Mouse (Mus musculus): ENCODE data around the gene Tdrd3. TPM values are rescaled to one million over a fixed set of nuclear protein-coding genes. Genes with fewer than 3 reads are reported as not detected.
A peak's percentile ranks its signal among the peaks of the same experiment; 100 is the strongest.

Tdrd3 gene
- 10 to 100 TPM; 25.4 to 29.4 TPM for total RNA-seq (2021)

DNA sequence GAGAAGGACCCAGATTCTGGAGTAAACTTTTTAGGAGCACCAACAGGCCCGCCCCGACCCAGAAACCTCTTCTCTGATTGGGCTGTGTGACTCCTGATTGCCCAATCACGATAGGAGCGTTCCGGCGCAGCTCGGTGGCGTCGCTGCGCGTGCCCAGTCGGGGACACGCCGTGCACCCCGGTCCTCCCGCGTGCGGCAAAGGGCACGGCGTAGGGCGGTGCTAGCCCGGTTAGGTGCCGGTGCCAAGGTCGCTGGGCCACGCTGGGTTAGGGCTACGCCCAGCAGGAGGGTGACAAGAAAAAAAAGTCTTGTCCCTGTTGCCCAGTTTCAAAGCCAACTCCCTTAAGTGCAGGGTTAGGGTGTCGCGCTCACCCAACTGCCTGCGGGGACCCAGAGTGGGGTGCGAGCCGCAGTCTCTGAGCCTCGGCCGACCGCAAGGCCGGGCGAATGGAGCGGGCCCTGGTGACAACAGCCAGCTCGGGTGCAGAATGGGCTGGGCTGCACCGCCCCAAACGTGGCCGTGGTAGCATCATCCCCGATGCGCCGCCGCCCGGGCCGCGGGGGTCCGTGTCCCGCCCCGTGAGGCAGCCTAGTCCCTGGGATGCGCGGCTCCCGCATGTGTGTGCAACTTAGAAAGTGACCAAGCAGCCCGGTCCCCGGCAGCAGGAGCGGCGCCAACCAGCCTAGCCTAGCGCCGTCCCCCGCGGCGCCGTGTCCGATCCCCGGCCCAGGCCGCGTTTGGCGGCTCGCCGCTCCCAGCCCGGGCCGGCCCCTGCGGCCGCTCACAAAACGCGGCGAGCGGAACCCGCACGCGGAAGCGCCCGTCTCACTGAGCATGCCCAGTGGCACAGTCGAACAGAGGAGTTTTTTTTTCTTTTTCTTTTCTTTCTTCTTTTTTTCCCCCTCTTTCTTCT is at the start of gene Tdrd3:
Gene Tdrd3, plus strand, starts transcription at position 832 of the 914 bp plus-strand sequence.
- DNase-seq: peak; percentile 93 to 95
- intact Hi-C loops (cut with DNase I): loop anchor here (2.0 to 5.0 kb wide), 2 partner anchors 37 to 274 kb away; partner anchors contain the start of gene Diaph3

DNA sequence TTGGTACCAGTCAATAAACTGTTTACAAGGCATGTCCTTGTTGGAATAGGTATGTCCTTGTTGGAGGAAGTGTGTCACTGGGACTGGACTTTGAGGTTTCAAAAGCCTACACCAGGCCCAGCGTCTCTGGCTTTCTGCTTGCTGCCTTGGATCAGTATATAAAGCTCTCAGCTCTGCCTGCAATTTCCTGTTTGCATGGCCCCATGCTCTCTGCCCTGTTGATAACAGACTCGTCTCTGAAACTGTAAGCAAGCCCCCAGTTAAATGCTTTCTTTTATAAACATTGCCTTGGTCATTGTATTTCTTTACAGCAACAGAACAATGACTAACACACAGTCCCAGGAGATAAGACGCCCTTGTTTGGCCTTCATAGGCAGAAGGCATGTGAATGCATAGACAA is 49.3 kb upstream of the Tdrd3 start:
- intact Hi-C loops (cut with DNase I): no loop called here
- DNase-seq: no peak

DNA sequence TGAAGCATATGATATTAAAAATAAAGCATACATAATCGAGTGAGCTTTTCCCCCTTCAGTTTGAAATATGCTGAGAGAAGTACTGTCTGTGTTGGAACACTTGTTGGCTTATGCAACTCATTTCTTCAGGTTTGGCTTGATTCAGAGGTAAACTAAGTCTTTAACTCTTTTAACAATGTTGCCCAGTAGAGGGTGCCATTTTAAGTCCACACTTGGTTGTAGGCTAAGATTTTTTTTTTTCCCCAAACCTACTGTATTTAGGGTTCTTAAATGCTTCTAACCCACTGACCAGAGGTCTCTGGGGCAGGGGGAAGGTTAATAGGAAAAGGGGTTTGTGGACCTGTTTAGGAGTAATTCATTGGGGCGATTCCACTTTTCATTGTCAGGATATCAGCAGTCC is 33.4 kb upstream of the Tdrd3 start:
- intact Hi-C loops (cut with DNase I): loop anchor here (1.0 kb wide), 1 partner anchor 69 kb away; no protein-coding TSS in a partner anchor
- no peak for DNase-seq

DNA sequence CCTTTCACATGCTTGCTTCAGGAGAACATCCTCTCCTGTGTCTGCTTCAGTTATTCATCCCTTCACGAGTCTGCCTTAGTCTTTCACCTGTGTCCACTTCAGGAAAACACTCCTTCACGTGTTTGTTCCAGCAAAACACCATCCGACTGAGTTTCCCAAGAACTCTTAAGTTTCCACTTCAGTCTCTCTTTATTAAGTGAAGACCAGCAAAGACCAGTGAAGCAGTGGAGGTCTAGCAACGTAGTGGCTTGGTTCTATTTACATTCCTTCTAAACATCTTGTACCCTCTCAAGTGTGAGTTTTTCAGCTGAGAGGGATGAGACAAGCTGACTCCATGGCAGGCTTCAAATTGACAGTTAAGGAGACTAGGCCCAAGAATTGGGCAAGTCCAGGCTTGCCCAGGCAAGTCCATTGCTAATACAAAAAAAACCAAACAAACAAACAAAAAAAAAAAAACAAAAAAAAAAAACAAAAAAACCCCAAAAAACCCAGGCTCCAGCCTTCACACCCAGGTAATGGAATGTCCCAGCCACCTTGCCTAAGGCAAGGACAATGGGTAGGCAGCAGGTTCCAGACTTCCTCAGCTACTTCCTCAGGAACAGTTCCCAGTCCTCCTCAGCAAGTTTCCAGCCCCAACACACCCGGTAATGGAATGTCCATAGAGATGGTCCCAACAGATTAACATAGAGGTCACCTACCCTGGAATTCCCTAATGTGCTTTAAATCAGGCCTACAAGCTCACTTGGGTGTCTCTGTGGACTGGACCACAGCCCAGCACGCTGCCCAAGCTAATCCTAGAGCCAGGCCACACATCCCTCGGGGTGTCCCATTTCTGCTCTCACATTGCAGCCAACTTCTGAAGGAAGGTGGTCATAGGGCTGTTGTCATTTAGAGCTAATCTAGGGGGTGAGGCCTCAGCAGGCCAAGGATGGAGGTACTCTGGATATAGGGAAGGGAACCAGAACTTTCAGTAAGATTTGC is 31.9 kb upstream of the Tdrd3 start:
- intact Hi-C loops (cut with DNase I): loop anchor here (1.0 kb wide), 1 partner anchor 10 kb away; no protein-coding TSS in a partner anchor
- no peak for DNase-seq

DNA sequence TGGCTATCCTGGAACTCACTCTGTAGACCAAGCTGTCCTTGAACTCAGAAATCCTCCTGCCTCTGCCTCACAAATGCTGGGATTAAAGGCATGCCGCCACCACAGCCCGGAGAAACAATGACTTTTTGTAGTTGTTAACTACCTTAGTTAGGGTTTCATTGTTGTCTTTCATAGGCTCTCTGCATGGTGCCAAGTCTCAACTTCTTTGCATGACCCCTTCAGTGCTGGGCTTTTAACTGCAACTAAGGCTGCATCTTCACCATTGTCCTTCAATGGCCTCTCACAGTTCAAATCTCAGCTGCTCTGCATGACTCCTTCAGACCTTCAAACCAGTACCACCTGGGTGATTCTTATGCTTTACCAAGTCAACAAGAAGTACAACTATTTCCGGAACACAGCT is 23.3 kb upstream of the Tdrd3 start:
- no peak for DNase-seq
- intact Hi-C loops (cut with DNase I): no loop called here

DNA sequence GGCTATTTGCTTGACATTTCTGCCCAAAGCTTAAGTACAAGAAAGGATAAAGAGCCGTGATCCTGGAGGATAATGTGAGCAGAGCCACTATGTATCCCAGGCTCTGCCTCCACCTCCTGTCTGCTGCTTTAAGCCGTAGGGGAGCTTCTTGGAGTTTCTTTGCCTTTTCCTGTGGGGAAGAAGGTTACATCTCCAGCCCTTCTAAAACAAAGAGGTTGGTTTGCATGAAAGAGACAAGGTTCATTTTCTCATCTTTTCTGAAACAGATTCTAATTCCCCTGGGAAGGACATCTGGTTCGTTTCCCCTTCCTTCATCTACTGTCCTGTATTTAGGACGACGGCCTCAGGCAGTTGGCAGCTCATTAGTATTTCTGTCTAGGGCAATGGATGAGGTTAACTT is 19.8 kb upstream of the Tdrd3 start:
- no peak for DNase-seq
- intact Hi-C loops (cut with DNase I): no loop called here

DNA sequence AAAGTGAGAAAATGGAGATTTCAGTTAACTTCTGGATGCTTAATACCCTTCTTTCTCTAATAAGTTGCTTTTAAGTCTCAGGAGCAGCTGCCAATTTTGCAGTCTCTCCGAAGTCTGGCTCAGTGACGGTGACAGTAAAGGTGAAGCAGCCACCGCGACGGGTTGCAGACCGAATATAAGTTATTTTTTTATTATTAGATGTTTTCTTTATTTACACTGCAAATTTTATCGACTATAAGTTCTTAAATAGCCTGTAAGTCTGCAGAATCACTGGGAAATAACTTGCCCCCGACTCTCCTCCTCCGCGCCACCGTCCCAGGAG is 992 bp upstream of the Tdrd3 start:
- no peak for DNase-seq
- intact Hi-C loops (cut with DNase I): loop anchor here (5.0 kb wide), 1 partner anchor 273 kb away; the partner anchor contains the start of gene Diaph3

DNA sequence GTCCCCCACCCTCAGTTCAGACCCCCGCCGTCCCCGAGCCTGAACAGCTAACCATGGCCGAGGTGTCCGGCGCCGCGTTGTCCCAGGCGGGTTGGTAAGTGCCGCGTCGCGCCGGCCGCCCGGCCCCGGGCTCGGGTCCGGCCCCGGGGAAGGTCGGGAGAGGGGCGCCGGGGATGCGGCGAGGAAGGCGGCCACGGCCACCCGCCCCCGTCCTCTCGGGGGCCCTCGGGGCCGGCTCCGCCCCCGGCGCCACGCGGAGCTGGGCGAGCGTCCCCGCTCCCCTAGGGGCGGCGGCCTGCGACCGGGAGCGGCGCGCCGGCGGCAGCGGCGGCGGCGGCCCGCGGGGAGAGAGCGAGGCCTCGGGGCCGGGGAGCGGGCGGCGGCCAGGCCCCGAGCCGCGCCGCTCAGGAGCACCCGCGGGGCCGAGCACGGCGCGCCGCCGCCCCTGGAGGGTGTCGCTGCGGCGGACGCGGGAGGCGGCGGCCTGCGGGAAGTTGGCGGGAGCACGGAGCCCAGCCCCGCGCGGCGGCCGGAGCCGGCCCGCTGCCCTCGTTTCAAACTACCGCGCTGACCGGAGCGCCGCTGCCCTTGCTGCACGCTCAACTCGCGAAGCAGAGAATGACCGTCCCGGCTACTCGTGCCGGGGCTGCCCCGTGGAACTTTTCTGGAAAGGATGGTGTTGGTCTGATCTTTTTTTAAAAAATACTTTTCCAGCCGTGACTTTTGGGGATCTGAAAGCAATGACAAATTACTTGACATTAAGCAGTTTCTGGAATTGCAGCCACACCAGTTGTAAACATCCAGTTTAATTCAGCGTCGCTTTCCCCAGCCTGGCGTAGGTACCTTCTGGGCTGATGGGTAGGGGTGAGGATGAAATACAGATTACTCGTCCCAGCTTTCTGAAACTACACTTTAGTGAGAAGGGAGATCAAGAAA is 584 bp downstream of the Tdrd3 start:
- peak; percentile 64 to 73 for DNase-seq
- intact Hi-C loops (cut with DNase I): loop anchor here (2.0 to 5.0 kb wide), 2 partner anchors 36 to 275 kb away; partner anchors contain the start of gene Diaph3

DNA sequence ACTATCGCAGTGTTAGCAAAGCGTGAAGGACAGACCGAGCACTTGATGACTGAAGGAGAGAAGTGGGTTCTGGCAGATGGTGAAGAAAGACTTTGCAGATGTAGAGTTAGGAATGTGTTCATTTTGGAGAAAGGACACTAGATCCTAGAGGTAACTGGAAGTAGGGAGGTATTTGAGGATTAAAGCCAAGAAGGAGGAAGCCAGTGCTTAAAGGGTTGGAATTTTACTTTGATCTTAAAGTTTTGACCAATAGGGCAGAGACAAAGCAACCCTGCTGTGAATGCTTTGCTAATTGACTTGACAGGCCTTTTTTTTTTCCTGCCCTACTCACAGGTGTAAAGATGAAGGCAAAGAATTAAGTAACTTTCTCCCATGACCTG is 1.2 kb downstream of the Tdrd3 start:
- intact Hi-C loops (cut with DNase I): loop anchor here (2.0 to 5.0 kb wide), 2 partner anchors 35 to 275 kb away; partner anchors contain the start of gene Diaph3
- DNase-seq: no peak

DNA sequence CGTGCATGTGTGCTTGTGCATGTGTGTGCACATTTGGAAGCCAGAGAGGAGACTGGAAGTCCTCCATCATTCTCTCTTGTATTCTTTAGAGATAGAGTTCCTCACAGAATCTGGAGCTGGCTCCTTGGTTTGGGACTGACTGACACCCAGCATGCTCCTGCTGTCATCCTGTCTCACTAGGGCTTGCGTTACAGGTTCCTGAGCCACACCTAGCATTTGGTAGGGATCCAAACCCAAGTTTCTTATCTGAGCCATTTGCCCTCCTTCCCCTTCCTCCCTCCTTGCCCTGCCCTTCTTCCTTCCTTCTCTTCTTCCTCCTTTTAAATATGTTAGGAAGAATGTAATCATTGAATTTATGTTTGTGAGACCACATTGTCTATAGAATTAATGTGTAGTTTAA is 3.3 kb downstream of the Tdrd3 start:
- intact Hi-C loops (cut with DNase I): loop anchor here (5.0 kb wide), 1 partner anchor 277 kb away; the partner anchor contains the start of gene Diaph3
- no peak for DNase-seq

DNA sequence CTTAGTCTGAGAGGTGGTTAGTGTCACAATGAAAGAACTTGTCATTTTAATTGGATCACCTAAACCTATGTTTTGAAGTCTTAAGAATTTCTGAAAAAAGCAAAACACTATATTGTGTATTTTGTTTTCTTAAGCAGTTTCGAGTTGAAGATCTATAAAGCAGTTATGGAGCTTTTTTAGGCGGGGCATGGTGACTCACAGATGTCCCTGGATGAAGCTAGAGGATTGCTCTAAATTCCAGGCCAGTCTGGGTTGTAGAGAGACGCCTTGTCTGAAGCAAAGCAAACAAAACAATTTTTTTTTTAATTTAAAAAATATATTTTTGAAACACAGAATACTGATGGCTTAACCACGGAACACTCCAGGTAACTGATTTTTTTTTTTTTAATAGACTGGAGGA is 4.1 kb downstream of the Tdrd3 start:
- intact Hi-C loops (cut with DNase I): no loop called here
- DNase-seq: no peak

DNA sequence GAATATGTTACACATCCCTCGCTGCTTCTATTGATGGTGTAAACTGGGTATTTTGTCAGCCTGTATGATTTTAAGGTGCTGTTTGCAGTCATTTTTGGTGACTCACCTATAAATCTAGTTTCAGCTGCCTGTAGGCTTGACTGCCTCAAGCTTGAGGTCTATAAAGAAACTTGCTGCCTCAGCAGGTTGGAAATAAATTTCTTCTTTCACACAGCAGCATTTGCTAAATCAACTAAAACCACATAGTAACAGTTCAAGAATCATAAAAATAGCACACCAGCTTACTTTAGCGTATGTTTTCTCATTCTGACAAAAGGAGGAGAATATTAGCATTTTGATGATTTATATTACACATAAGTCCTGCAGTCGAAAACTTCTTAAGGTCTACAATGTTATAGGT is 6.0 kb downstream of the Tdrd3 start:
- DNase-seq: no peak
- intact Hi-C loops (cut with DNase I): no loop called here

DNA sequence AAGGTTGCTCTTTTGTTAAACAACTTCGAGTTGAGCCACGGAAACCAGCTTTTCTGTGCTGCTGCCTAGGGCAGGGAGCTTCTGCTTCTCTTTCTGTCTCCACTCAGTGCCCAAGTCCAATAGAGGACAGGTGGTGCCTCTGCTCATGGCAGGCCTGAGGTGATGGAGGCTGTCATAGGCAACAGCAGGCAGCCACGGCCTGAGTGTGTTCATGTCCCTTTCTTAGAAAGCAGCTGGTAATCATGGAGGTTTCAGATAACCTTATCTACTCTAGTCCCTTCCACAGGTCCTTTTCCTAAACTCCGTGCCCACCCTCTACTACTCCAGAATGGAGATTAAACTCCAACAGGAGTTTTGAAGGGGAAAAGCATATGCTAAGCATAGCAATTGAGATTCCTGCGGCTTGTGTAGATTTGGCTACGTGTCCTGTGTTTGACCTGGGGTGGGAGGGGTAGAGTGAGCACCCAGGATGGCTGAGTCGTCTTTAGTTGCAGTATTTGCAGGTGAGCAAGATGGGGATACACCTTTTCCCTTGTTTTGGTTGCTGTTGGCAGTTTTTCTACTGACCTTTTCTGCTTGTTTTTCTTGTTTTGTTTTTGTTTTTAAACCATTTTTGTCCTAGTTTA is 10.0 kb downstream of the Tdrd3 start:
- intact Hi-C loops (cut with DNase I): no loop called here
- DNase-seq: no peak

DNA sequence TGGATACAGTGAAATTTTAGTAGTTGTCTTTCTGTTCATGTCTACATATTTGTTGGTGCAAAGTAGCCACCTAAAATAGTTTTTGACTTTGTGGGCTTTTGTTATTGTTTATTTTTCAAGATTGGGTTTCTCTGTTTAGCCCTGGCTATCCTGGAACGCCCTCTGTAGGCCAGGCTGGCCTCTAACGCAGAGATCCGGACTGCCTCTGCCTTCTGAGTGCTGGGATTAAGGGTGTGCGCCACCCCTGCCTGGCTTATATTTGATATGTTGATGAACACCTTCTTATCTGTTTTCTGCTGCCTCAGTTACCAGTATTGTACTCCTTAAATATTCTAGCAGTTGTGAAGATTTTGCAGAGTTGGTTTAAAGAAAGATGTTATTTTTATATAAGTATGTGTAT is 10.6 kb downstream of the Tdrd3 start:
- DNase-seq: no peak
- intact Hi-C loops (cut with DNase I): no loop called here

DNA sequence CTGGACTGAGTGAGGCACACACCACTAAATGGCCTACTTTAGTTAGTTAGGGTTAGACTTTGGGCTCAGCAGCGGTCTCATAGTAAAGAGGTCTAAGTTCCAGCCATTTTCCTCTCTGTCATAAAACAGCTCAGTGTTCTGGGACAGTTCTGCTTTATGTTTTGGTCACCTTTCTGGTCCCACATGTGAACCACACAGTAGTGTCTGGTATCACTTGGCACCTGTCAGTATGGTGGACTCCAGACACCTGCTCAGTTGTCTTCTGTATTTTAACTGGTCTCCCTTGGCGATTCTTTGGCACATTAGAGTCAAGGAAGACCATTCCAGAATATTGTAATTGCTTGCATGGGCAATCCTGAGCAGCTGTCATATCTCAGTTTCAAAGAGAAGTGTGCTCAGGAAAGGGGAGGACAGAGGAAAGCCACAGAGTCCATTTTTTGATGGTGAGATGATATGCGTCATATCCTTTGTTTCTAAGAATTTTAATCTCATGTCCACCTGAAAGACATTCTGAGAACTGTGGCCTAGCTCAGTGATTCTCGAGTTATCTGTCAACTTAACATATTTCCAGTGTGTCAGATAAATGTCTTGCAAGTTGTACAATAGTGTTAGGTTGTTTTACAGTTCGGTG is 11.3 kb downstream of the Tdrd3 start:
- DNase-seq: no peak
- intact Hi-C loops (cut with DNase I): no loop called here

DNA sequence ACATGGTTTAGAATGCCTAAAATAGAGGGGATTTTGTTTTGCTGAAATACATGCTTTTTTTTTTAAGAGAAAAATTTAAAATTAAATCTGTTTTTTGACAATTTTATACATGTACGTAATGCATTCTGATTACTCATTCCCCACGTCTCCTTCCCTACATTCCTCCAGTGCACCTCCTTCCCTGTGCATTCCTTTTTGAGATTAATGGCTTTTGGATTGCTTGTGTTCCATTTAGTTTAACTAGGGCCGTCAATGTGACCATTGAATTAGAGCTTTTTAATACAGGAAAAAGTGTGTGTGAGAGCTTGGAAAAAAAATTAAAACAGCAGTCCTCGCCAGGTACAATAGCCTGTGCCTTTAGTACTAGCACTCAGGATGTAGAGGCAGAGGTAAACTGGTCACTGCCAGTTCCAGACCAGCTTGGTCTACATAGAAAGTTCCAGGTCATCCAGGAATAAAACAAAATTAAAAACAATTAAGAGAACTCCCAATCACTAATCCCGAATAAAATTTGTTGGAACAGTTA is 17.0 kb downstream of the Tdrd3 start:
- no peak for DNase-seq
- intact Hi-C loops (cut with DNase I): no loop called here

DNA sequence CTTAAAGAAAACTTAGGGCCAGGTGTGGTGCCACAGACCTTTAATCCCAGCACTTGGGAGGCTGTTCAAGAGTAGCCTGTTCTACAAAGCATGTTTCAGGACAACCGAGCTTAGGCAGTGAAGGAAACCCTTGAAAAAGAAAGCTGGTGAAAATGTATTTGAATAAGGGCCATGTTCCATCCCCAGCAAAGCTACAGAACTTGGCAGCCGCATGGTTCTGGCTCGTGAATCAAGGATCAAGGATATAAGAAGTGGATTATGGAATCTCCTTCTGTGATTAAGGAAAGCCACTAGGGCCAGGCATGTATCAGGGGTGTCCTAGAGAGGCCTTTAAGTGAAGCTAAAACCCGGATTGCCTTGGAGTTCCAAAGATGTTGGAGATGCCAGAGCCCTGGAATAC is 18.9 kb downstream of the Tdrd3 start:
- intact Hi-C loops (cut with DNase I): no loop called here
- DNase-seq: no peak

DNA sequence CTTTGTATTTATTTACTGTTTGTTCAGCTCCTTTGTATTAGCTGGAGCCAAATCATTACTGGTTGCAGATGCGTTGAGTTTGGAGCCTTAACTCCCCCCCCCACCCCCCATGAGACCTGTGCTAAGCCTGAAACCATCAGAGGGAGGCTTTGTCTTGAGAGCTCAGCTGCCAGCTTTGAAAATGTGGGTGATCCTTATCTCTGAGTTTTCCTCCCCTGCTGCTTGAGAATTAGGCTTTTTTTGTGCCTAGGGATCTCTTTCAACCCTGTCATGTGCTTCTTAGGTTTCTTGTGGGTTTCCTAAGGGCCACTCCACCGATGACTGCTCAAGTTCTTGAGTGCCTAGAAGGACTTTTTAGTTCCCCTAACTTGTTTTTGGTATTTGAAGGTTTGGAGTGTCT is 23.3 kb downstream of the Tdrd3 start:
- intact Hi-C loops (cut with DNase I): no loop called here
- no peak for DNase-seq
